Mouse (Mus musculus): ENCODE measurements at regions not wholly inside any gene's neighbourhood (a gene's known extent, or its start where the extent isn't known, plus 50 kb on each side); places are given as distances from the start of the nearest gene placed in this dataset.

- peak; percentile 13 to 40 for DNase-seq
Observed at GRCm38 (mm10) chr7:95834236-95834919, 336.7 kb upstream of the Tenm4 start.

GRCm38 (mm10) chr7:95840476-95840875 lies 330.6 kb upstream of the Tenm4 start:
- no peak for DNase-seq

GRCm38 (mm10) chr7:95849874-95850273 lies 321.2 kb upstream of the Tenm4 start:
- DNase-seq, result no peak

DNA sequence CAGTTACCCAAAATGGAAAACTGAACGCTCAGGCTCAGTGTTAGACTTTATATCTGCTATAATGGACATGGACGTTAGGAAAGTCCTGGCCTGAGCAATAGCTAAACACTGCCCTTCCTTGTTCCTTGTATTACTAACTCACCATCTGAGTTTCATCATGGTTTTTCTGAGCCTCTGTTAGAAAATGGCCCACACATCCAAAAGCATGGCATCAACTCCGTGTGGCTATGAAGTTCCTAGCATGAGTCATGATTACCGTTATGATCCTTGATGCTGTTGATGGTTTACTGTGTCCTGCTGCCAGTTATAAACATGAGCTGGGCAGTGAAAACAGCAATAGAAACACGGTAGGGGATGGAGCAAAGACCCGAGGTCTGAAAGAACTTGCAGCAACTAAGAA lies 318.4 kb upstream of the Tenm4 start:
- no peak for DNase-seq

DNA sequence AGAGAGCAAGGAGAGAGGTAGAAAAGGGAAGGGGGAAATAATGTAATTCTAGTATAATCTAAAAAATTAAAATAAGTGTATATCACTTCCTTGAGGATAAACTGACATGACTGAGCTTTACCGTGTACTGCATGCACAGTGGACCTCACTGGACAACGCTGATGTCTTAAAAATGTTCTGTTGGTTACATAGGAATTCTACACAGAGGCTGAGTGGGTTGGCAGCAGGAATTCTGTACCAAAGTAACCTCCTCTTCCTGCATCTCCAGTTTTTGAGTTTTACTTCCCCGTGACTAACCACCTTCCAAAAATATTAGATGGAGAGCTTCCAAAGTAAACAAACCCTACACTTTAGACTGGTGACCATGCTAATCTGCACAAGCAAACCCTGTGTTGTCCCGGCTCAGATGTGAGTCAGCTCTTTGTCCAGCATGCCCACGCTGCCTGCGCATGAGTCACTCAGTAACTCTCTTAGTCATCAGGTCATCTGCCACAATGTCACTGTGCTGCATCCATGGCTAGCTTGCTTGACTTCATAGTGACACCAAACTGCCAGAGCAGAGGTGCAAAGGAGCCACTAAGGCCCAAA lies 317.7 kb upstream of the Tenm4 start:
- DNase-seq, result peak in 1 of 2 experiments; percentile 15

DNA sequence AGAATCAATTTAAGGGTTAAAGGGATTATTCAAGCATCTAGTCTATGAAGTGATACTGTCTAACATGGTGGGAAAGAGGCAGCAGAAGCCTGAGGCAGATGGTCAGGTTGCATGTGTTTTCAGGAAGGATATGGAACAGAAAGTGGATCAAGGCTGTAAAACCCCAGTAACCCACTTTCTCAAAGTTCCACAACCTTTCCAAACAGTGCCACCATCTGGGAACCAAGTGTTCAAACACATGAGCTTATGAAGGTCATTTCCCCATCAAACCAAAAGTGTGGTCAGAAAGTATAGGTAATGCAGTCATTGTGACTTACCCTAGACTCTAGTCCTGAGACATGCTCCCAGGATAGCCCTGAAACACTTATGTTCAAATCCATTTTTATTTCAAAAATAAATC lies 312.8 kb upstream of the Tenm4 start:
- DNase-seq, result no peak

GRCm38 (mm10) chr7:95864233-95864632 lies 306.8 kb upstream of the Tenm4 start:
- DNase-seq, result no peak

DNA sequence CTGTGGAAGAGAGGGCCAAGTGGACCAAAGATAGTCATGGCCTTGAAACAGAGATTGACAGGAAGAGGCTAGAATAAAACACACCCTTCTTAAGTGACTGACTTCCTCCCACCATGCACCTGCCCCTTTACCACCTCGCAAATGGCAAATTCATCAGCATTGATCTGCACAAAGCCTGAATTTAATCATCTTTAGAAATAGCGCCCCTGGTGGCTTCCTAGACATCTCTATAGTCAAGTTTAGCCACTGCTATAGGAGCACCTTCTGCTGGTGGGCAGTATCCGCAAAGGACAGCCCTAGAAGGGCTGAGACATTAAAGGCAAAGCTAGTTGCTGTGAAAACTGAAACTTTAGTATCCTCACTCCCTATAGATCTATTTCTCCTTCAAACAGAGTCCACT lies 305.8 kb upstream of the Tenm4 start:
- DNase-seq, result peak; percentile 5 to 9

DNA sequence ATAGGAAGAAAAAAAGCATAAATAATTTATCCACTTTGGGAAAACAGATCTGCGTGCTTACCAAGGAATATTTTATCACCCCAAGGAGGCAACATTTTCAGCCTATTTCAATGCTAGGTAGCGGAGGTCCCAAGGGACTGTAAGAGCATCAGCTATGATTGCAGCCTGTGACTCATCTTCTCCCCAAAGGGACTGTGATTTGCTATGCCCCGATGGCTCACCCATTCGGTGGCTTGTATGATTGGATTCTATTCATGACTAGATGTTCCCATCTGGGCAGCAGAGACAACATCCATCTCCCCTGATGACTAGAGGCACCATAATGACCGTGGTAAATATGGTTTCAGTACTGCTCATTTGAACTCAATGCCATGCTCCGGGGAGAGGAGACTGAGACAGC lies 302.3 kb upstream of the Tenm4 start:
- no peak for DNase-seq

GRCm38 (mm10) chr7:95880576-95881267 lies 290.3 kb upstream of the Tenm4 start:
- DNase-seq, result no peak

DNA sequence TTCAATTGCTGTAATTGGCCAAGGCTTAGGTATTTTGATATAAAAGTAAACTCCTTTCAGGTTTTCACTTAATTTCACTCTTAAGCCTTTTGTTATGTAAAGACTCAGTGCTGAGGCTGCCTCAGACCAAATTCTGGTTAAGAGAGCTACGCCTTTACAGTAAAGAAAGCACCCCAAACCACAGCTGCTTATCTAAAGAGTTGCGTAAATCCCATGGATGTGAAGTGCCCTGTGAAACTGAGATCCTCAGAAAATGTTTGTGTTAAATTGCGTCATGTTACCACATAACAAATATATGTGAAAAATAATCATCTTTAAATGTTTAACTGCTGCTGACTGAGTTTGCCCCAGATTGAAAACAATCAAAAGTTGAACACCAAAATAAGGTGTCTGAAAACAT lies 269.5 kb upstream of the Tenm4 start:
- DNase-seq, result no peak

DNA sequence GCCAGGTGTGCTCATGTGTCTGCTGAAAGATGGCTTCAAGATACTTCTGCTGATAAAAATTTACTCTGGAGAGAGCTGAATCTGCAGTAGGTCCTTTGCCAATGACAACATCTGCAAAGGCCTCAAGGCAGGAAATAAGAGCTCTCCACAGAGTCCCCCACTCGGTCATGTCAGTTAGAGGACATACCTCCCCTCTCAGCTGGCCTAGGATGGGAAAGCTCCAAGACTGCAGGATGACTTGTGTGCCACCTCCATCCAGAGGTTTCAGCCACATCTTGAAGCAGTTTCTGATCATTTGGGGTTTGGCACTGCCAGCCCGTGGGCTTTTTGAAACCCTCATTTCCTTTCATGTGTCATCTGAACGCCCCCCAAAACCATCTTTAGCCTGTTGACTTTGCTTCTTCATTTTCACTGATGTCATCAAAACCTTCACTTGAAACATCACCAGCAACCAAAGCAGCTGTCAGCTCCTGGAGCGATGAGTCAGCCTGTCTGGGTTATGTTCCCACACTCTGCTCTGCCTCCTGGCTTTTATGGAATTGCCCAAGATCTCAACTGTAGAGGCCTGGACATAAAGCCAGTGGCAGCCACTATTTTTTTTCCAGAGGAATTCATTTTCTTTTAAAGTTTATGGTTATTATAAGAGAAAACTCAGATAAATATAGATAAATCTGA lies 256.5 kb upstream of the Tenm4 start:
- DNase-seq, result no peak

DNA sequence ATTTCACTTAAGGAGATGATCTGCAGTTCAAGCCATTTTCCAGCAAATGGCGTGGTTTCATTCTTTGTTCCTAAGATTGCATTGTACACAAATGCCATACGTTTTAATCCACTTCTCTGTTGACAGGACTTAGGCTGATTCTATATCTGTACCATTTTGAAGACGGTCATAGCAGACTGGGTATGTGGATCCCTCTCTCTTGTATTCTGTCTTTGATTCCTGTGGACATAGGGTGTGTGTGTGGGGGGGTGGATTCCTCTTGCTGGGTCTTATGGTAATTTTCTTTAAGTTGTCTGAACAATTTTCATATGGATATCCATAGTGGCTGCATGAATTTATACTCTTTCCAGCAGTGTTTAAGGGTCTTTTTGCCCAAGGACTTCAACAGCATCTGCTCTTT lies 251.1 kb upstream of the Tenm4 start:
- no peak for DNase-seq

DNA sequence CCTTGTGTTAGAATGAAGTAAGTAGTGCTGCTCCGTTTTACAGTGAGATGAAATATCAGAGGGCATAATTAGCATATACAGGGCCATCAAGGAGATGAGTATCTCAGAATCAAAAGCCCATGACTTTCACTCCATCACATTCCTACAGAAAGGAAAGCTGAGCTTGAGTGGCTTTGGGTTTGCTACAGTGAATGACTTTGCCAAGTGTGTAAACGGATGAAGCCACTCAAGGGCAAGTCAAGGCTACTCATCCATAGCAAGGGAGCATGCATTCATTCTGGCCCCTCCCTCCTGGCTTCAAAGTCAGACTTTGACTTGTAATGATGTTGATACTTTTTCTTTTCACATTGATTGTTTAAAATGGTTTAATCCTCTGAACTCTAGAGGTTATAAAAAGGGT lies 246.2 kb upstream of the Tenm4 start:
- DNase-seq, result peak; percentile 2 to 7

DNA sequence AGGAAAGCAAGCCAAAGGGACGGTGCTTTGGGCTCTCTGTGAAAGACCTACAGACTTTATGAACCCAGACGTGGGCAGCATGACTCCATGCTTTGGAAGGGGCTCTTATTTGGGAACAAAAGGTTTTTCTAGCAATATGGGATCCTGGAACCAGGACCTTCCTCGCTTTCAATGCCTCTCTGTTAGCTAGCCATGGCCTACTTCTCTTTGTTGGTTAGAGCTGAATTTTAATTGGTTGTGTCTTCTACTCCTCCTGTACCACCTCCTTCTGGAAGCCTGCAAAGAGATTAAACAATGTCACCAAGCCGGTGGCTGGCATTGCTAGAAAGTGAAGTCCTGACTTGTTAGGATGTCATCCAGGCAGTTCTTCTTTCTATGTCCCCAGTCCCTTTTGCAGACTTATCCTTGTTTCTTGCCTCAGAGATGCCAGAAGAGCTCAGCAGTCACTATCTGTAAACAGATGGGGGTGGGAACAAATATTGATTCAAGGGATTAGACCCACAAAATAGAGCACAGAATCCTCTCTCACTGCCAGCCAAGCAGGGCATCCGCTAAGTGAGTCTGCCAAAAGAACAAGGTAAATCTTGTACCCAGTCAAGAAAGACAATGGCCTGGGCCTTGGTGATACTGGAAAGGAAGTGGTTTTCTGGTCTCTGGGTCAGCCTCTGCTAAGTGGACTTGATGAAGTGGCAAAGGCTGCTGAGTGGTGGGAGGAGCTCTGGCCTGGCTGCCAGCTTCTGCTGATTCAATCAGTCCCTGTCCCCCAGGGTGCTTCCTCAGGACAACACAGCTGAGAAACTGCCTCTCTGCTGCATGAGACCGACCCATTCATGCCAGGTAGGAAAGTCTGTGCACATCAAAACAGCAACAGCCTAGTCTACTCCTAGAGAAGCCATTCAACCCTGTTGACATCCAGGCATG lies 244.7 kb upstream of the Tenm4 start:
- DNase-seq, result no peak

- DNase-seq, result no peak
Observed at GRCm38 (mm10) chr7:95936599-95936998, 234.4 kb upstream of the Tenm4 start.

- DNase-seq, result no peak
Observed at GRCm38 (mm10) chr7:95943420-95943819, 227.6 kb upstream of the Tenm4 start.

DNA sequence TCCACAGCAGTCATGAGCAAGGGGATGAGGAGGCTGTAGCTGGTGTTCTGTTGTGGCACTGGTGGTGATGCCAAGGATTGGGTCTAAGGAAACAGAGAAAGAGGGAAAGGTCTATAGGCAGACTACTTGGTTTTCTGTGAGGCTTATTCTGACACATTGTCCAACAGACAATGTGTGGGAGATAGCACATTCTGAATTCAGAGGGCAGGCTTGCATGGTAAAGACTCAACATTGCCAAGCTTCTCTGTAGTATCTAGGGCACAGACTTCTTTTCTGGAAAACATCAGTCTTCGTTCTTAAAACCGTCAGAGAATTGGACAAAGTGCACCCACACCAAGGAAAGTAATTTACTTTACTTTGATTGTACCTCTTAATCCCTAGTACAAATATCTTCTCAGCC lies 218.7 kb upstream of the Tenm4 start:
- no peak for DNase-seq

- peak in 1 of 2 experiments; percentile 3 for DNase-seq
Observed at GRCm38 (mm10) chr7:95954511-95954910, 216.5 kb upstream of the Tenm4 start.

DNA sequence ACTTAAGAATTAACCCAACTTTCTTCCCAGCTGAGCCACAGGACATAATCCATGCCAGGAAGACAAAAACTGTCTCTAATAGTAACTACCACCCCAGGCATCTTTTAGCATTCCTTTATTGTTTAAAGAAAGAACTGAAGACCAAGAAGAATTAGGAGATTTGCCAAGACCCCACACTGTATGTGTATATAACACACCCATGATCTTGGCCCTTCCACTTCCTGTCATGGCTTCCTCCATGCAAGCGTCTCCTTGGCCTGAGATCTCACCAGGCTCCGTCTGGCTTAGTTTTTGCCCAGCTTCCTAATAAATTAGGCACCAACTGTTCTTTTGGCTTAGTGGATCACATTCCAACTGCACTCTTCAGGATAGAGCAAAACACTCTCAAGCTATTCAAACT lies 215.9 kb upstream of the Tenm4 start:
- no peak for DNase-seq

GRCm38 (mm10) chr7:95959068-95959467 lies 212.0 kb upstream of the Tenm4 start:
- DNase-seq, result no peak

- peak in 1 of 2 experiments; percentile 8 for DNase-seq
Observed at GRCm38 (mm10) chr7:95971863-95972262, 199.2 kb upstream of the Tenm4 start.

- no peak for DNase-seq
Observed at GRCm38 (mm10) chr7:95974085-95974484, 197.0 kb upstream of the Tenm4 start.

Data from kidney, postnatal 4 days (tissue).